Mouse (Mus musculus) cerebellum, adult 11-12 months (tissue): Measurements from ENCODE around the gene Cdh11.

Source experiments
- DNase-seq: peaks from one replicate; pipeline ENCODE4 v3.0.0; 2022

The Cdh11 gene

GRCm38 (mm10) chr8:102785592-102786416, at the start of gene Cdh11:
TSS of gene Cdh11 (minus strand) at chr8:102785642.
- no peak for DNase-seq

- no peak for DNase-seq
Measured at GRCm38 (mm10) chr8:102813959-102814358, 28.5 kb upstream of the Cdh11 start.

GRCm38 (mm10) chr8:102790303-102790702, 4.9 kb upstream of the Cdh11 start:
- no peak for DNase-seq

- DNase-seq: no peak
Measured at GRCm38 (mm10) chr8:102786467-102787360, 1.3 kb upstream of the Cdh11 start.

- no peak for DNase-seq
Measured at GRCm38 (mm10) chr8:102784835-102785455, 497 bp downstream of the Cdh11 start.

- no peak for DNase-seq
Measured at GRCm38 (mm10) chr8:102783821-102784591, 1.4 kb downstream of the Cdh11 start.

GRCm38 (mm10) chr8:102782707-102783489, 2.5 kb downstream of the Cdh11 start:
- DNase-seq: no peak

GRCm38 (mm10) chr8:102780899-102781298, 4.5 kb downstream of the Cdh11 start:
- DNase-seq: peak; percentile 17

- DNase-seq: no peak
Measured at GRCm38 (mm10) chr8:102774594-102774993, 10.8 kb downstream of the Cdh11 start.

- DNase-seq: no peak
Measured at GRCm38 (mm10) chr8:102771456-102771855, 14.0 kb downstream of the Cdh11 start.

- DNase-seq: no peak
Measured at GRCm38 (mm10) chr8:102753839-102754238, 31.6 kb downstream of the Cdh11 start.

- DNase-seq: no peak
Measured at GRCm38 (mm10) chr8:102742940-102743339, 42.5 kb downstream of the Cdh11 start.

GRCm38 (mm10) chr8:102742008-102742591, 43.3 kb downstream of the Cdh11 start:
- DNase-seq: no peak

GRCm38 (mm10) chr8:102740963-102741362, 44.5 kb downstream of the Cdh11 start:
- DNase-seq: no peak

- DNase-seq: peak; percentile 26
Measured at GRCm38 (mm10) chr8:102738961-102739487, 46.4 kb downstream of the Cdh11 start.

GRCm38 (mm10) chr8:102738395-102738794, 47.0 kb downstream of the Cdh11 start:
- DNase-seq: no peak

GRCm38 (mm10) chr8:102734419-102734818, 51.0 kb downstream of the Cdh11 start:
- DNase-seq: no peak

- no peak for DNase-seq
Measured at GRCm38 (mm10) chr8:102726206-102726935, 59.1 kb downstream of the Cdh11 start.

GRCm38 (mm10) chr8:102725496-102725895, 59.9 kb downstream of the Cdh11 start:
- DNase-seq: no peak

- DNase-seq: no peak
Measured at GRCm38 (mm10) chr8:102715956-102716355, 69.5 kb downstream of the Cdh11 start.
